Mouse (Mus musculus) gastrocnemius, postnatal 14 days (tissue): ENCODE measurements around the gene Ric3. TPM values are rescaled to one million over a fixed set of nuclear protein-coding genes. Genes with fewer than 3 reads are reported as not detected.
"Not testable (repeated sequence)": the region's sequence is repeated elsewhere in the genome, so short reads cannot be mapped to it uniquely, and the experiment has no call there.

ENCODE experiments used
- DNase-seq: peaks from one replicate; pipeline ENCODE4 v3.0.0; 2021; ENCODE audit warnings: mixed read lengths
- intact Hi-C: fragments of 180-260 bp; cut with DNase I; formaldehyde crosslinking; loops from one replicate; pipeline ENCODE4 v1.15.1; 2025; ENCODE audit warnings: low total_unique reads
- long read RNA-seq, 2 experiments: library from polyadenylated mRNA; stranded (forward); transcript quantifications; one replicate each; pipeline ENCODE4 v2.0.0; 2021
- total RNA-seq, 2 experiments: library from RNA; stranded (reverse); gene quantifications; 2 replicates each; pipeline ENCODE4 v1.2.3; 2021

Gene Ric3
- 1 to 10 TPM; 1.5 to 1.7 TPM for total RNA-seq
- long read RNA-seq, experiment 1: 0 reads
- long read RNA-seq, experiment 2, partial matches to known transcripts: 0 of 1 reads
- long read RNA-seq, experiment 2, other reads (novel, unspliced or antisense): 1 of 1 reads

GRCm38 (mm10) chr7:109083113-109083812 lies at the start of gene Ric3:
Gene Ric3, minus strand, starts transcription at chr7:109083331.
- intact Hi-C loops: no loop called here
- DNase-seq: peak; percentile 10

- intact Hi-C loops: no loop called here
- no peak for DNase-seq
Measured at GRCm38 (mm10) chr7:109131565-109131964, 48.4 kb upstream of the Ric3 start.

DNA sequence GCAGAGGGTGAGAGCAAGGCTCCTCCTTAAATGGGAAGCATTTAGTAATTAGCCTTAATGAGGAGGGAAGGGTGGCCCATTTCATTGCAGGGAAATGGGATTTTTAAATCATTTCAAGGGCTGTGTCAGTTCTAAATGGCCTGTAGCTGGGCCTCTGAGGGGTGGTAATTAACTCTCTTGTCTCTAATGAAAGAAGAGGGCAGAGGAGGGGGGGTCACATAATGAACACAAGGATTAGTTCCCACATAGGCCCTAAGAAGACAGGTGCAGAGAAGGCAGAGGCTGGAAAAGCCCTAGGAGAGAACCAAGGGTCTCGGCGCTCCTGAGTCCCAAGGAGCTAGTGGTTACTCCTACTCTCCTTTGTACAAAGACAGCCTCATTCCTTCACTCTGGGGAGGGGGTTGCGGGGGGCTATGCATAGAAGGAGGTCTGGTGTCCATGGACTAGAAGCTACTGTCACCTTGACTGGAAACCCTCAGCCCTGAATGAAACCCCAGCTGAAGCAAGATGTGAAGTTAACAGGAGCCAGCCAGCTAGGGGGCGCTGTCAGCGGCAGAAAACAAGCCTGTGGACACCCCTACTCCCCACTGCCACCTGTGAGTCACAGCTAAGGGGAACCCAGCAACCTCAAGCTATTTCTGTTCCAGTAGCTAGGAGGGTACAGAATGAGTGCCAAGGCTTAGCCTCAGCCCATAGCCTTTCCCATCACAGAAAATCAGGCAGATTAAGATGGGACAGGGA lies 47.0 kb upstream of the Ric3 start:
- DNase-seq: no peak
- intact Hi-C loops: no loop called here

DNA sequence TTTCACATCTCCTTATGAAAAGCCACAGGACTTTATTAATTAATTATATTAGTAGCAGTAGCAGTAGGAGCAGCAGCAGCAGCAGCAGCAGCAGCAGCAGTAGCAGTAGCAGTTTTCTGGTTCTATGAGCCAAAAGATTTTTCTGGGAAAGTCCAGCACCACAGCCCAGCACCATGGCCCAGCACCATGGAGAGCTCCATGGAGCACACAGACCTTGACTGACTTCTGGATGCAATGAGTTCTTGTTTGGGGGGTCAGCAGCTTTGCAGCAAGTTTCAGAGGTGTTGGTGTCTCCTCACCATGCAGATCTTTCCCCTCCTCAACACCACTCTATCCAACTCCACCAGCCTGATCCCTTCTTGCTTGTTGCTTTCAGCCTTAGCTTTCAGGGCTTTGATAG lies 46.3 kb upstream of the Ric3 start:
- intact Hi-C loops: no loop called here
- DNase-seq: no peak

DNA sequence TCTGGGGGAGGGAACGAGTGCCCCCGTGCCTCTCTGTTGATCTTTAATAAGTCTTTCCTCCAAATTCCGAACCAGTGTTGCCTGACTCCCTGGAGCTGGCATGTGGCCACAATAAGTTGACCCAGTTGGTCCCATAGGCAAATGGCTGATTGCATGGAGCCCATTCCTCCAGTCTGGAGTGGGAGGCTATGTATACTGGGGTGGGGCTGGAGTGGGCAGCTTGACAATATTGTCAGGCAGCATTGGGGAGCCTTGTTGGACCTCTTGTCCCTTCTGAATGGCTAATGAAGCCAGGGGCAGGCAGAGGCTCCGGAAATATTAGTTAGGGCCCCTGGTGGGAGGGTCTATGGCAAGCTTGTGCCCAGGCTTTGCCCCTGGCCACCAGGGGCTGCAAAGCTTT lies 32.8 kb upstream of the Ric3 start:
- no peak for DNase-seq
- intact Hi-C loops: no loop called here

DNA sequence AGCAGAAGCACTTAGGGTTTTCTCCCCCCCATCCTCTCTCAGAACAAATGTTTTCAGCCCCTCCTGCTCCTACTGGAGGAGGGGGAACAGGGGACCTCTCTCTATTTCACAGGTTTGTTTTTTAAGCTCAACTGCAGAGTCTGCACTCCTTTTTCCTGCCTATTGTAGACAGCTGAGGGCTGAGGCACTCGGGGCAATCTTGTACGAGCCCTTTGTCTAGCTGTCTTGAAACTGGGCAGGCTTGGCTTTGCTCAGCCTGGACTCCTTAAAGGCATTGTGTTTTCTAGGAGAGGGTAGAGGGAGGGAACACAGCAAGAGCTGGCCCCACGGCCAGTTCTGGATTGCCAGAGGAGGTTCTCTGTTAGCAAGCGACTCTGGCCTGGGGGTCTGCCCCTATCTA lies 32.4 kb upstream of the Ric3 start:
- intact Hi-C loops, DNase-seq: not testable (repeated sequence)

DNA sequence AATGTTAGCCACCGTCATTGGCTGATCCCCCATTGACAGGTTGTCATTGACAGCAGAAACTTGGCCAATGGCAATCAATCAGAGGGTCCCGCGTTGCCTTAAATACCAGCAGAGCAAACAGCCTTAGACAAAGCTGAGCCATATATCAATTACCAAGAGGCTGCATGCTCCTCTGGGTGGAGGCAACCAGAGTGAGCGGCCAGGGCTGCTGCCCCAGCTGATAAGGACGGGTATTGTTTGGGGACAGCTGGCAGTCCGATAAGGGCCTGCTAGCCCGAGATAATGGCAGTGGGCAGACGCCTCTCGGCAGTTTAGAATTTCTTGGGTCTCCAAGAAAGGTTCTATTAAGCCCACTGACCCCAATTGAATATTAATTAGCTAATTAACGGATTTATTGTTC lies 31.8 kb upstream of the Ric3 start:
- DNase-seq: no peak
- intact Hi-C loops: no loop called here

- intact Hi-C loops: no loop called here
- no peak for DNase-seq
Measured at GRCm38 (mm10) chr7:109111000-109111399, 27.9 kb upstream of the Ric3 start.

DNA sequence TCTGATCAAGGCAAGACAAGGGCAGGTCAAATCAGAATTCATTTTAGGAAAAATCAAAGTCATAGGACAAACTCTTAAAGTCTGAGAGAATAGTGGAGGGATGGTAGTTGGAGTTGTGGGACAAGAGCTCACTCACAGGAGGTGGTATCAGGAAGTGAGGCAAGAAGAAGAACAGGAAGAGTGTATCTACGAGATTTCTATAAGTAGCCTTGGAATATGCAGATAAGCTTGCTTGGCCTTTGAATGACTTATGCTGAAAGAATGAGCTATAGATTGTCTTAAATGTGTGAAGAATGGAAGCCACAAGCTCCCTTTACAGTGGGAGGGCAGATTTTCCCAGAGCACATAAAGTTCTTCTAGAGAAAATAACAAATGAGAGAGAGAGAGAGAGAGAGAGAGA lies 21.8 kb upstream of the Ric3 start:
- intact Hi-C loops: no loop called here
- no peak for DNase-seq

GRCm38 (mm10) chr7:109101167-109101566 lies 18.0 kb upstream of the Ric3 start:
- intact Hi-C loops: no loop called here
- no peak for DNase-seq

- intact Hi-C loops: loop anchor here (5.0 kb wide), 1 partner anchor 324 kb away; no protein-coding TSS in a partner anchor
- no peak for DNase-seq
Measured at GRCm38 (mm10) chr7:109098145-109099018, 15.3 kb upstream of the Ric3 start.

DNA sequence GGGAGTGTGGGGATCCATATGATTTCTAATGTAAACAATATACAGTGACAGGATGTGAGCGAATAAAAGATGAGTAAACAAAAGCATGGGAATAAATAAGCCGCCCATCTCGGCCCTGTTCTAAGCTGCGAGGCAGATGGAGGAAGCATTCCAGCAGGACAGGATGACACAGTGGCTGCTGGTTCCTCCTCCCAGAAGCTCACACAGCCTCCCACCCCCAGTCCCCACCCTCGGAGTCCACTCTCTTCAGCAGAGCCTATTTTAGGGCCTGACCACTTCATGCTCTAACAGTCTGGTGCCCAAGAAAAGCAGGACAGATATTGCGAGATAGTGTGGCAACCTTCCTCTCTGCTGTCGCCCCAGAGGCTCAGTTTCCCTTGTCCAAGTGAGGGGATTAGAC lies 14.1 kb upstream of the Ric3 start:
- intact Hi-C loops: loop anchor here (5.0 kb wide), 1 partner anchor 325 kb away; no protein-coding TSS in a partner anchor

DNA sequence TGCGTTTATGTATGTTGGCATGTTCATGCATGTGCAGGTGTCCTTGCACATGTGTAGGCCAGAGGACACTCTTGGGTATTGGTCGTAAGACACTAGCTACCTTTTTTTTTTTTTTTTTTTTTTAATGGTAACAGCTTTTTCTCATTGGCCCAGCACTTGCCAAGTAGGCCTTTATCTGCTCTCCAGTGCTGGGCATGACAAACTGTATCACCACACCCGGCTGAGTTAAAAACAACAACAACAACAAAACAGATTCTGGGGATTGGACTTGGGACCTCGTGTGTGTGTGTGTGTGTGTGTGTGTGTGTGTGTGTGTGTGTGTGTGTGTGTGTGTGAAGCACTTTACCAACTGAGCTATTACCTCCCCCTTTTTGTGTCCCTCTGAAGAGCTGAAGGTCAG lies 13.5 kb upstream of the Ric3 start:
- intact Hi-C loops: loop anchor here (5.0 kb wide), 1 partner anchor 326 kb away; no protein-coding TSS in a partner anchor
- DNase-seq: no peak

More for the DNA sequence above, 14.1 kb upstream of the Ric3 start:
- DNase-seq: no peak

- intact Hi-C loops: no loop called here
- DNase-seq: no peak
Measured at GRCm38 (mm10) chr7:109094294-109094693, 11.2 kb upstream of the Ric3 start.

DNA sequence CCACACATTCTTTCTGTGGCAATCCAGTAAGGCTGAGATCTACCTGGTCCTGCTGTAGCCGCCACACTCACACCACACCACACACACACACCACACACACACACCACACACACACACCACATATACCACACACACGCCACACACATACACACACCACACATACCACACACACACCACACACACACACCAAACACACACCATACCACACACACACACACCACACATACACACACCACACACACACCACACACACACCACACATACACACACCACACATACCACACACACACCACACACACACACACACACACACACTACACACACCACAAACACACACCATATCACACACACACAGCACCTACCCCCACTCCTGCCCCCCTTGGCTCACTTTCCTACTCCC lies 8.2 kb upstream of the Ric3 start:
- intact Hi-C loops, DNase-seq: not testable (repeated sequence)

- intact Hi-C loops: no loop called here
- DNase-seq: no peak
Measured at GRCm38 (mm10) chr7:109086946-109087345, 3.8 kb upstream of the Ric3 start.

- DNase-seq: no peak
- intact Hi-C loops: no loop called here
Measured at GRCm38 (mm10) chr7:109083813-109084184, 668 bp upstream of the Ric3 start.

DNA sequence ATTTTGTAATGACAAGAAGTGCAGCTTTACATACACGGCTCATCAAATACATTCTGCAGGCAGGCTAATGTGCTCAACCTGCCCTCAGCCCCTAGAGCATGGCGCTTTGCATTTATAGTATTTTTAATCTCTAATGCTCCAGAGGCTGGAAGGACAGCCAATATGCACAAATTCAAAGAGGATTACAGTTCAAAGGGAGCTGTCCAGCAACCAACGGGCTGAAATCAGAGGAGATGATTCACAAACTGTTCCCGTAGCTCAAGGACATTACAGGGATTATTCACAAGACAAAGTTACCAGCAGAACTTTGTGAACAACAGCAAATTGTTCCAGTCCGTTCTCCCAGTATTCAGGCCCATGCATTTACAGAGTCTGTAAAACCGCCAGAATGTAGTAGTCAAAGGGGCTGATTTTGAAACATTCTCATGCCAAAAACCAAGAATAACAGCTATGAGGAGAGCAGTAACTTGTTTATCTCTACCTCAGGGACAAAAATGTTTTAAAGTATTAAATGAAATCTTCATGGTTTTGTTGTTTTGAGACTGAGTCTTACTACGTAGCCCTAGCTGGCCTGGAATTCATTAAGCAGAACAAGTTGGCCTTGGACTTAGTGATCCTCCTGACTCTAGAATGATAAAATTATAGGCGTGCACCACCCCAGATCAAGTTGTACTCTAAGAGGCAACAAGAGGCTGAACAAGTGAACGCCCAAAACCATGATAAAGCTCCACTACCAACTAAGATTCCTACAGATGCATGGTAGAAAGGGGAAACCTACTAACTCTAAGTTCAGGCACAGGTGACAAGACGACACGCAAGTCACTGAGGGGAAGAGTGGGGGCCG lies 640 bp downstream of the Ric3 start:
- intact Hi-C loops: no loop called here
- no peak for DNase-seq

- intact Hi-C loops: no loop called here
- DNase-seq: no peak
Measured at GRCm38 (mm10) chr7:109072326-109072725, 10.8 kb downstream of the Ric3 start.
